Mouse (Mus musculus): ENCODE measurements around the gene Vash1.

GRCm38 (mm10) chr12:86687971-86688573 is 9.6 kb downstream of the Vash1 start:
- TF ChIP-seq CTCF (IDR thresholded peaks at IDR 0.05; ENCODE audit: insufficient read depth, low read depth, low read length) (no peak), POLR2A (IDR thresholded peaks at IDR 0.05; ENCODE audit: insufficient read depth, low read depth, low read length) (no peak)

Data from olfactory bulb, adult 2 months (tissue).